Mouse (Mus musculus) heart, postnatal 0 days (tissue): ENCODE results near the gene Ubtf. TPM values are rescaled to one million over a fixed set of nuclear protein-coding genes. Genes with fewer than 3 reads are reported as not detected.
"Not testable (repeated sequence)": the region's sequence is repeated elsewhere in the genome, so short reads cannot be mapped to it uniquely, and the experiment has no call there.

Experiments
- ATAC-seq: fragments of 200-750 bp; cut with Nextera tagmentation; 2 replicates; pipeline ENCODE4 v1.8.0; 2017; ENCODE audit warnings: low read depth, moderate number of reproducible peaks, moderate library complexity; ENCODE audit not compliant: insufficient read depth
- DNase-seq: peaks from one replicate; pipeline ENCODE4 v3.0.0-alpha.2; 2016; ENCODE audit warnings: low spot score
- H3K27ac ChIP-seq: fragments of 300-500 bp; sonication (generic); 2 replicates; pipeline ENCODE4 v1.5.1; 2014; ENCODE audit warnings: low read depth, mild to moderate bottlenecking
- H3K27me3 ChIP-seq: fragments of 300-500 bp; sonication (generic); 2 replicates; pipeline ENCODE4 v1.6.1; 2014; ENCODE audit warnings: low read length, mixed read lengths; ENCODE audit not compliant: control insufficient read depth, insufficient read depth
- H3K36me3 ChIP-seq: fragments of 300-500 bp; sonication (generic); replicated peaks from 2 replicates; pipeline ENCODE4 v1.6.1; 2014; ENCODE audit warnings: low read length, mixed read lengths; ENCODE audit not compliant: control insufficient read depth, insufficient read depth
- H3K4me1 ChIP-seq: fragments of 300-500 bp; sonication (generic); 2 replicates; pipeline ENCODE4 v1.6.1; 2014; ENCODE audit warnings: antibody characterized with exemption; ENCODE audit not compliant: control insufficient read depth, insufficient read depth
- H3K4me2 ChIP-seq: fragments of 300-500 bp; sonication (generic); 2 replicates; pipeline ENCODE4 v1.6.1; 2014; ENCODE audit warnings: low read depth, mild to moderate bottlenecking, low read length, moderate library complexity
- H3K4me3 ChIP-seq: fragments of 300-500 bp; sonication (generic); 2 replicates; pipeline ENCODE4 v1.5.1; 2014; ENCODE audit warnings: low read depth, low read length
- H3K9ac ChIP-seq: fragments of 300-500 bp; sonication (generic); replicated peaks from 2 replicates; pipeline ENCODE4 v1.6.1; 2014; ENCODE audit warnings: low read depth, low read length, mixed read lengths
- H3K9me3 ChIP-seq: fragments of 300-500 bp; sonication (generic); replicated peaks from 2 replicates; pipeline ENCODE4 v1.6.1; 2016; ENCODE audit warnings: low read length; ENCODE audit not compliant: control insufficient read depth
- CTCF ChIP-seq: IDR thresholded peaks from 2 replicates; pipeline ENCODE4 v1.5.1; 2016; ENCODE audit warnings: antibody characterized with exemption, control low read depth, low read depth
- EP300 ChIP-seq: IDR thresholded peaks from 2 replicates; pipeline ENCODE4 v1.6.1; 2016; ENCODE audit warnings: antibody characterized with exemption, low read depth
- WGBS: fragments of 180-500 bp; shearing (Covaris S2); extraction: QIAGEN DNeasy Blood & Tissue Kit; methylation state at CpG from one replicate; pipeline ENCODE4 v1.1.7; 2014; 5-methylcytosine and 5-hydroxymethylcytosine counted together
- polyA plus RNA-seq: library from polyadenylated mRNA; unstranded; fragments of >200 nt; fragmentation: Nextera tagmentation; extraction: Ambion mirVana; gene quantifications from 2 replicates; pipeline ENCODE4 v1.2.1, GENCODE M21; 2015
- total RNA-seq: library from RNA; depleted of rRNA; stranded (reverse); fragments of >200 nt; gene quantifications from 2 replicates; pipeline ENCODE4 v1.2.3, GENCODE M21; 2014; ENCODE audit warnings: low replicate concordance; rRNA removed

The Ubtf gene
- total RNA-seq (30.8 and 34.5 TPM in 2 replicates), polyA plus RNA-seq (36.5 and 42.5 TPM in 2 replicates)

- peak within 1 kb of the TSS; percentile 98 for H3K27ac ChIP-seq
- peak within 1 kb of the TSS; percentile 97 for H3K9ac ChIP-seq
- TF ChIP-seq CTCF, result no peak
- no peak for TF ChIP-seq EP300
- 0% methylated on average over 24 of the region's 25 CpGs for WGBS
- H3K27me3 ChIP-seq, result no peaks in the 10 kb centered on the region
- H3K4me1 ChIP-seq, result peaks cover 5% of the 10 kb centered on the region; the same call in 1 of the 2 replicates
- peak within 1 kb of the TSS; percentile 84 for H3K4me2 ChIP-seq
- DNase-seq (peak; percentile 79), ATAC-seq (peak; percentile 10; the same call in 1 of the 2 replicates)
- peaks cover 10% of the 10 kb centered on the region for H3K36me3 ChIP-seq
- H3K9me3 ChIP-seq, result no peaks in the 10 kb centered on the region
- peak within 1 kb of the TSS; percentile 90 for H3K4me3 ChIP-seq
Observed at GRCm38 (mm10) chr11:102319410-102319792, at the start of gene Ubtf. Gene Ubtf (minus strand): TSS chr11:102319742.

GRCm38 (mm10) chr11:102369263-102369662 is 49.7 kb upstream of the Ubtf start:
- ATAC-seq, result no peak
- DNase-seq, result no peak
- H3K4me2 ChIP-seq, result no peak overlapping the region
- H3K27ac ChIP-seq, result no peak overlapping the region
- 89% methylated on average over 4 of the region's 4 CpGs for WGBS
- no peak overlapping the region for H3K9ac ChIP-seq
- H3K9me3 ChIP-seq, result no peaks in the 10 kb centered on the region
- H3K4me3 ChIP-seq, result no peak overlapping the region
- H3K4me1 ChIP-seq, result no peaks in the 10 kb centered on the region
- no peaks in the 10 kb centered on the region; the same call in 1 of the 2 replicates for H3K27me3 ChIP-seq
- no peaks in the 10 kb centered on the region for H3K36me3 ChIP-seq
- TF ChIP-seq CTCF (no peak), EP300 (no peak)

- Histone ChIP-seq H3K4me1 (no peaks in the 10 kb centered on the region), H3K4me2 (no peak overlapping the region), H3K9me3 (no peaks in the 10 kb centered on the region), H3K4me3 (no peak overlapping the region), H3K27me3 (no peaks in the 10 kb centered on the region; the same call in 1 of the 2 replicates), H3K9ac (no peak overlapping the region), H3K36me3 (no peaks in the 10 kb centered on the region), H3K27ac (no peak overlapping the region)
- TF ChIP-seq EP300 (no peak), CTCF (no peak)
- DNase-seq, result no peak
- ATAC-seq, result no peak
- 61% methylated on average over 5 of the region's 5 CpGs for WGBS
Observed at GRCm38 (mm10) chr11:102368347-102368746, 48.8 kb upstream of the Ubtf start.

- H3K27me3 ChIP-seq, result no peaks in the 10 kb centered on the region
- DNase-seq (no peak), ATAC-seq (no peak)
- H3K4me2 ChIP-seq, result no peak overlapping the region
- H3K9ac ChIP-seq, result no peak overlapping the region
- no peak overlapping the region for H3K27ac ChIP-seq
- no peaks in the 10 kb centered on the region for H3K4me1 ChIP-seq
- H3K36me3 ChIP-seq, result no peaks in the 10 kb centered on the region
- H3K9me3 ChIP-seq, result no peaks in the 10 kb centered on the region
- no peak for TF ChIP-seq CTCF
- no peak for TF ChIP-seq EP300
- no peak overlapping the region for H3K4me3 ChIP-seq
- 68% methylated on average over 9 of the region's 9 CpGs for WGBS
Observed at GRCm38 (mm10) chr11:102367504-102368280, 48.1 kb upstream of the Ubtf start.

GRCm38 (mm10) chr11:102366103-102366502 is 46.6 kb upstream of the Ubtf start, which contains the start of gene Slc4a1:
Gene Slc4a1 (minus strand): TSS chr11:102366203.
- H3K36me3 ChIP-seq, H3K4me2 ChIP-seq, DNase-seq, H3K4me1 ChIP-seq, ATAC-seq, H3K9me3 ChIP-seq, H3K27me3 ChIP-seq, H3K27ac ChIP-seq, H3K9ac ChIP-seq, H3K4me3 ChIP-seq: not testable (repeated sequence)
- WGBS, result 74% methylated on average over 7 of the region's 8 CpGs
